7 mouse cellular contexts compared by ENCODE assay signal in genomic region chr13:34163304-34163975, GRCm38 (mm10). TPM values are rescaled to one million over a fixed set of nuclear protein-coding genes. Genes with fewer than 3 reads are reported as not detected.
DNase-seq lines count a peak whose midpoint lies in the region; ATAC-seq and TF ChIP-seq lines count a peak whose summit lies in the region.

No protein-coding gene starts in this region.

- peak overlapping the region; percentile 91 for H3K27ac ChIP-seq in lung, postnatal 0 days (ENCODE audit: low read length)
- H3K27ac ChIP-seq in embryonic facial prominence, embryonic 14.5 days (replicated peaks; ENCODE audit: low read depth, low read length), result peak overlapping the region; percentile 94
- H3K27ac ChIP-seq in intestine, postnatal 0 days (ENCODE audit: low read depth, low read length), result peak overlapping the region; percentile 80
- no peak overlapping the region for H3K27ac ChIP-seq in olfactory bulb, adult 2 months (ENCODE audit: insufficient read depth, low read depth, low read length)

- H3K4me1 ChIP-seq in lung, postnatal 0 days (ENCODE audit: insufficient read depth, low read depth, low read length), result peaks cover 9% of the 10 kb centered on the region; the same call in 1 of the 2 replicates
- H3K4me1 ChIP-seq in embryonic facial prominence, embryonic 14.5 days (ENCODE audit: control insufficient read depth, insufficient read depth, low read length), result peaks cover 4% of the 10 kb centered on the region; the same call in 1 of the 2 replicates
- peaks cover 3% of the 10 kb centered on the region; the same call in 1 of the 2 replicates for H3K4me1 ChIP-seq in intestine, postnatal 0 days (replicated peaks; ENCODE audit: control insufficient read depth, insufficient read depth, low read length)
- H3K4me1 ChIP-seq in olfactory bulb, adult 2 months (ENCODE audit: control insufficient read depth, insufficient read depth, low read length), result peaks cover 8% of the 10 kb centered on the region; the same call in 1 of the 2 replicates

- TF ChIP-seq EP300 in lung, postnatal 0 days (IDR thresholded peaks at IDR 0.05), result no peak

- WGBS in lung, postnatal 0 days, result 27% methylated on average over 12 of the region's 12 CpGs
- 33% methylated on average over 12 of the region's 12 CpGs for WGBS in embryonic facial prominence, embryonic 14.5 days
- 31% methylated on average over 12 of the region's 12 CpGs for WGBS in intestine, postnatal 0 days
- WGBS in olfactory bulb, adult 2 months, result 18% methylated on average over 12 of the region's 12 CpGs

- TF ChIP-seq POLR2A in olfactory bulb, adult 2 months (IDR thresholded peaks at IDR 0.05; ENCODE audit: insufficient read depth, low read depth, low read length), result no peak

- H3K36me3 ChIP-seq in lung, postnatal 0 days (ENCODE audit: insufficient read depth, low read length), result no peaks in the 10 kb centered on the region
- H3K36me3 ChIP-seq in embryonic facial prominence, embryonic 14.5 days (ENCODE audit: control insufficient read depth, insufficient read depth, low read length), result peaks cover 10% of the 10 kb centered on the region; the same call in 1 of the 2 replicates
- peaks cover 8% of the 10 kb centered on the region; the same call in 1 of the 2 replicates for H3K36me3 ChIP-seq in intestine, postnatal 0 days (ENCODE audit: control insufficient read depth, insufficient read depth)

- H3K4me2 ChIP-seq in lung, postnatal 0 days (replicated peaks; ENCODE audit: low read depth, low read length), result peak overlapping the region; percentile 69
- H3K4me2 ChIP-seq in embryonic facial prominence, embryonic 14.5 days (ENCODE audit: low read depth, low read length), result peak overlapping the region; percentile 82
- H3K4me2 ChIP-seq in intestine, postnatal 0 days (replicated peaks; ENCODE audit: low read depth), result peak overlapping the region; percentile 80

- peak overlapping the region; percentile 59; the same call in 1 of the 2 replicates for H3K9ac ChIP-seq in lung, postnatal 0 days (replicated peaks; ENCODE audit: low read depth)
- peak overlapping the region; percentile 81 for H3K9ac ChIP-seq in embryonic facial prominence, embryonic 14.5 days (ENCODE audit: low read depth, low read length)
- H3K9ac ChIP-seq in intestine, postnatal 0 days (ENCODE audit: low read depth, low read length), result peak overlapping the region; percentile 53; the same call in 1 of the 2 replicates

- no peaks in the 10 kb centered on the region for H3K9me3 ChIP-seq in lung, postnatal 0 days (ENCODE audit: low read length)
- no peaks in the 10 kb centered on the region; the same call in 1 of the 2 replicates for H3K9me3 ChIP-seq in embryonic facial prominence, embryonic 14.5 days (ENCODE audit: control insufficient read depth, low read length)
- no peaks in the 10 kb centered on the region for H3K9me3 ChIP-seq in intestine, postnatal 0 days (ENCODE audit: control insufficient read depth)

- no peak for DNase-seq in lung, postnatal 0 days (ENCODE audit: low spot score)
- DNase-seq in lung, postnatal 10 days, result no peak
- DNase-seq in embryonic facial prominence, embryonic 14.5 days (ENCODE audit: low spot score), result no peak
- no peak for DNase-seq in thymus, postnatal 25 days
- DNase-seq in retina, embryonic 14.5 days (ENCODE audit: low spot score), result no peak

- peak overlapping the region; percentile 74 for H3K4me3 ChIP-seq in lung, postnatal 0 days (ENCODE audit: low read depth, low read length)
- H3K4me3 ChIP-seq in embryonic facial prominence, embryonic 14.5 days (ENCODE audit: low read depth, low read length), result peak overlapping the region; percentile 72
- H3K4me3 ChIP-seq in intestine, postnatal 0 days (ENCODE audit: low read depth, low read length), result peak overlapping the region; percentile 77
- peak overlapping the region; percentile 62 for H3K4me3 ChIP-seq in olfactory bulb, adult 2 months (ENCODE audit: insufficient read depth, low read depth, low read length)

- no peak; the same call in 1 of the 2 replicates for ATAC-seq in lung, postnatal 0 days
- peak; percentile 59 for ATAC-seq in embryonic facial prominence, embryonic 14.5 days (ENCODE audit: low read depth)
- ATAC-seq in intestine, postnatal 0 days, result no peak

- no peak for TF ChIP-seq CTCF in lung, postnatal 0 days (IDR thresholded peaks at IDR 0.05)
- no peak for TF ChIP-seq CTCF in intestine, postnatal 0 days (IDR thresholded peaks at IDR 0.05; ENCODE audit: low read depth)
- TF ChIP-seq CTCF in olfactory bulb, adult 2 months (IDR thresholded peaks at IDR 0.05; ENCODE audit: insufficient read depth, low read depth, low read length), result no peak

- H3K27me3 ChIP-seq in lung, postnatal 0 days (replicated peaks; ENCODE audit: insufficient read depth, low read length), result no peaks in the 10 kb centered on the region
- H3K27me3 ChIP-seq in embryonic facial prominence, embryonic 14.5 days (replicated peaks; ENCODE audit: control insufficient read depth, insufficient read depth, low read length), result no peaks in the 10 kb centered on the region
- no peaks in the 10 kb centered on the region for H3K27me3 ChIP-seq in intestine, postnatal 0 days (replicated peaks; ENCODE audit: control insufficient read depth, insufficient read depth, low read length)

RNA-seq across cellular contexts. Expression of gene Psmg4, which starts 0.7 kb away (rescaled TPM):
- polyA plus RNA-seq in lung, postnatal 0 days (2015; fragmentation: Nextera tagmentation; extraction: Ambion mirVana), result 50.1 and 50.2 TPM in 2 replicates
- 76.0 and 76.5 TPM in 2 replicates for polyA plus RNA-seq in embryonic facial prominence, embryonic 14.5 days (2014; fragmentation: Nextera tagmentation; extraction: Ambion mirVana)
- polyA plus RNA-seq in intestine, postnatal 0 days (2015; fragmentation: Nextera tagmentation; extraction: Ambion mirVana), result 62.8 and 69.8 TPM in 2 replicates
- polyA plus RNA-seq in olfactory bulb, adult 2 months (2012; ENCODE audit: insufficient read depth, insufficient read length, low replicate concordance, missing spikeins), result not detected in 2 replicates

RNA-seq across cellular contexts. Expression of gene Tubb2b, which starts 33.2 kb away (rescaled TPM):
- polyA plus RNA-seq in lung, postnatal 0 days (2015; fragmentation: Nextera tagmentation; extraction: Ambion mirVana), result 6.0 and 7.5 TPM in 2 replicates
- polyA plus RNA-seq in embryonic facial prominence, embryonic 14.5 days (2014; fragmentation: Nextera tagmentation; extraction: Ambion mirVana), result 51.3 and 52.1 TPM in 2 replicates
- polyA plus RNA-seq in intestine, postnatal 0 days (2015; fragmentation: Nextera tagmentation; extraction: Ambion mirVana), result 14.1 and 15.4 TPM in 2 replicates
- not detected in 2 replicates for polyA plus RNA-seq in olfactory bulb, adult 2 months (2012; ENCODE audit: insufficient read depth, insufficient read length, low replicate concordance, missing spikeins)

Comparison
In these comparisons a context has a peak if more than half of its experiments do, and no peak if none do; other contexts are left out.
1. RNA of gene Psmg4, which starts 0.7 kb away (polyA plus RNA-seq): 76.0 to 76.5 TPM in embryonic facial prominence, embryonic 14.5 days, 62.8 to 69.8 TPM in intestine, postnatal 0 days and 50.1 to 50.2 TPM in lung, postnatal 0 days; not detected in olfactory bulb, adult 2 months; every median in the first group is over 10 times any median in the second.
2. Peak in every context shown above with its lines, with median percentiles within 50 percentile points of each other: H3K4me2 ChIP-seq, H3K4me3 ChIP-seq and H3K9ac ChIP-seq.